Mouse (Mus musculus) cerebellum, adult 2 months (tissue): ENCODE measurements around the gene Snd1.

Source experiments
- CTCF ChIP-seq: fragments of 200-500 bp; IDR thresholded peaks from 2 replicates; pipeline ENCODE4 v1.5.1; 2011; ENCODE audit warnings: low read depth, mild to moderate bottlenecking, control low read depth, low read length, moderate library complexity, borderline replicate concordance; ENCODE audit not compliant: insufficient read depth
- POLR2A ChIP-seq: fragments of 200-500 bp; IDR thresholded peaks from 2 replicates; pipeline ENCODE4 v1.6.1; 2011; ENCODE audit warnings: low read length, control low read depth, borderline replicate concordance; ENCODE audit not compliant: insufficient read depth

GRCm38 (mm10) chr6:28856789-28857188 lies 381.9 kb downstream of the Snd1 start:
- TF ChIP-seq CTCF (no peak), POLR2A (no peak)
